Comparison of ENCODE assay signal across 8 mouse cellular contexts in the genomic region with DNA sequence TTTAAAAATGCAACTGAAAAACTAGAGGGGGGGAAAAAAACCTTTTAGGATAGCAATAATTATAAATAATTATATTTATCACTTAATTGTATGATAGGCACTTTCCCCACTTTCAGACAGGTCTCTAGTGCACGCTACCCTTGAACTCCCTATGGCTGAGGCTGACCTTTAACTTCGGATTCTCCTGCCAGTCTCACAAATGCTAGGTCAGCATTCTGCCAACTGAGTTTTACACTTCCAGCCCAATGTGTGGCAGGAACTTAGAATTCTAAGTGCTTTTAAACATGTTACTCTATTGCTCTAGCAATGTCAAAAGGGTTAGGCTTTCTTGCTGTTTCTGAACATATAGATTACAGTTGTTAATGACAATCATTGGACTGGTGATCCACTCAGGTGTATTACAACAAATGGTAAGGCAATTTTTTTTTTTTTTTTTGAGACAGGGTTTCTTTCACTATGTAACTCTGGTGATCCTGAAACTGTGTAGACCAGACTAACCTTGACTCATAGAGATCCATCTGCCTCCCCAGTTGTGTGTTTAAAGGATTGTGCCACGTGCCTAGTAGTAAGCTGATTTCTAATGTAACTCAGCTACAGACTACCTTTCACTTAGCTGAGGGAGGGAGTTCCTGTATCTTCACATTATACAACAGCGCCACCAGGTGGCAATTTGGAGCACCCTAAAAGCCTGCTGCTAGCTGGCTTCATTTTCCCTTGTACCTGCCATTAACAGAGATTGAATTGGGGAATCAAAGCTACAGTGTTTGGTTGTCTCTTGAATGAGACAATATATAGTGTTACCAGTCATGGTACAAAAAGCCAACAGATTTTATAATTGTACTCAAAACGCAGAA. TPM values are rescaled to one million over a fixed set of nuclear protein-coding genes. Genes with fewer than 3 reads are reported as not detected.
DNase-seq lines count a peak whose midpoint lies in the region; ATAC-seq and TF ChIP-seq lines count a peak whose summit lies in the region.

No protein-coding gene starts in this region.

- 43% methylated on average over 5 of the region's 5 CpGs for WGBS in heart, postnatal 0 days

- no peaks in the 10 kb centered on the region for H3K9me3 ChIP-seq in heart, postnatal 0 days (replicated peaks; ENCODE audit: control insufficient read depth, low read length)

- DNase-seq in MEL-GATA-1-ER (ENCODE audit: extremely low read depth, low read depth), result peak; percentile 55
- peak; percentile 89 for DNase-seq in heart, postnatal 0 days (ENCODE audit: low spot score)
- peak; percentile 67 to 84 for DNase-seq in layer of hippocampus, adult 2 months (ENCODE audit: low spot score in 2 of 2)
- peak; percentile 86 for DNase-seq in lung, postnatal 10 days
- peak; percentile 78 for DNase-seq in retina, postnatal 7 days (ENCODE audit: low read depth, low spot score)
- peak; percentile 49 for DNase-seq in yolk sac, embryonic 10.5 days (ENCODE audit: low spot score)

- H3K4me1 ChIP-seq in bone marrow macrophage, adult 2 months (ENCODE audit: control insufficient read depth, insufficient read depth, low read length), result peaks cover 10% of the 10 kb centered on the region
- peaks cover 8% of the 10 kb centered on the region; the same call in 1 of the 2 replicates for H3K4me1 ChIP-seq in heart, postnatal 0 days (ENCODE audit: control insufficient read depth, insufficient read depth)

- no peak overlapping the region for H3K27ac ChIP-seq in bone marrow macrophage, adult 2 months (ENCODE audit: insufficient read depth, low read depth, low read length)
- no peak overlapping the region for H3K27ac ChIP-seq in heart, postnatal 0 days (ENCODE audit: low read depth)
- H3K27ac ChIP-seq in layer of hippocampus, adult 2 months, result no peak overlapping the region; the same call in 1 of the 2 replicates

- ATAC-seq in erythroblast, adult 5-6 weeks (replicated peaks; ENCODE audit: low FRiP score, poor library complexity, severe bottlenecking), result peak; percentile 55; the same call in 1 of the 2 replicates
- peak; percentile 75 for ATAC-seq in heart, postnatal 0 days (ENCODE audit: insufficient read depth, low read depth)

- H3K36me3 ChIP-seq in heart, postnatal 0 days (replicated peaks; ENCODE audit: control insufficient read depth, insufficient read depth, low read length), result peaks cover 26% of the 10 kb centered on the region

- no peak overlapping the region for H3K4me2 ChIP-seq in heart, postnatal 0 days (ENCODE audit: low read depth, low read length)

- no peak overlapping the region for H3K9ac ChIP-seq in heart, postnatal 0 days (replicated peaks; ENCODE audit: low read depth, low read length)

- no peaks in the 10 kb centered on the region for H3K27me3 ChIP-seq in heart, postnatal 0 days (ENCODE audit: control insufficient read depth, insufficient read depth, low read length)

- 0 out of 2 replicates have a peak, but pooled peaks have one; percentile 20 for TF ChIP-seq CTCF in bone marrow macrophage, adult 2 months (IDR thresholded peaks at IDR 0.05; ENCODE audit: low read depth, low read length)
- peak; percentile 91 for TF ChIP-seq CTCF in heart, postnatal 0 days (IDR thresholded peaks at IDR 0.05; ENCODE audit: low read depth)
- peak; percentile 96 for TF ChIP-seq CTCF in layer of hippocampus, adult 2 months (conservative IDR thresholded peaks at IDR 0.05)

- H3K4me3 ChIP-seq in bone marrow macrophage, adult 2 months (ENCODE audit: insufficient read depth, low read length), result no peak overlapping the region
- no peak overlapping the region for H3K4me3 ChIP-seq in heart, postnatal 0 days (ENCODE audit: low read depth, low read length)
- H3K4me3 ChIP-seq in layer of hippocampus, adult 2 months, result no peak overlapping the region

- TF ChIP-seq POLR2A in bone marrow macrophage, adult 2 months (IDR thresholded peaks at IDR 0.05; ENCODE audit: borderline replicate concordance, low read depth, low read length), result no peak

- no peak for TF ChIP-seq EP300 in heart, postnatal 0 days (IDR thresholded peaks at IDR 0.05; ENCODE audit: low read depth)

RNA-seq across cellular contexts. Expression of gene Utp4, which starts 5.9 kb away (rescaled TPM):
- polyA plus RNA-seq in bone marrow macrophage, adult 2 months (2012; ENCODE audit: insufficient read depth, insufficient read length, missing spikeins), result 9.7 and 10.7 TPM in 2 replicates
- total RNA-seq in erythroblast, adult 5-6 weeks (2015; ENCODE audit: low replicate concordance), result 12.7 and 22.6 TPM in 2 replicates
- 5.4 and 9.1 TPM in 2 replicates for total RNA-seq in erythroblast, adult 5-6 weeks (2017; ENCODE audit: low replicate concordance)
- total RNA-seq in heart, postnatal 0 days (2014; rRNA removed; ENCODE audit: low replicate concordance), result 18.9 and 30.6 TPM in 2 replicates
- polyA plus RNA-seq in heart, postnatal 0 days (2015; fragmentation: Nextera tagmentation; extraction: Ambion mirVana), result 26.0 and 29.1 TPM in 2 replicates
- total RNA-seq in layer of hippocampus, adult 2 months (2021), result 10 to 100 TPM; 43.4 to 47.9 TPM

RNA-seq across cellular contexts. Expression of gene Has3, which starts 17.5 kb away (rescaled TPM):
- polyA plus RNA-seq in bone marrow macrophage, adult 2 months (2012; ENCODE audit: insufficient read depth, insufficient read length, missing spikeins), result not detected in 2 replicates
- not detected in 2 replicates for total RNA-seq in erythroblast, adult 5-6 weeks (2015; ENCODE audit: low replicate concordance)
- not detected in 2 replicates for total RNA-seq in erythroblast, adult 5-6 weeks (2017; ENCODE audit: low replicate concordance)
- total RNA-seq in heart, postnatal 0 days (2014; rRNA removed; ENCODE audit: low replicate concordance), result 2.5 and 4.6 TPM in 2 replicates
- polyA plus RNA-seq in heart, postnatal 0 days (2015; fragmentation: Nextera tagmentation; extraction: Ambion mirVana), result 0.11 and 0.14 TPM in 2 replicates
- total RNA-seq in layer of hippocampus, adult 2 months (2021), result 1 to 10 TPM; 1.3 to 1.9 TPM

RNA-seq across cellular contexts. Expression of gene Sntb2, which starts 48.0 kb away (rescaled TPM):
- polyA plus RNA-seq in bone marrow macrophage, adult 2 months (2012; ENCODE audit: insufficient read depth, insufficient read length, missing spikeins), result 11.4 and 13.7 TPM in 2 replicates
- 2.1 and 4.2 TPM in 2 replicates for total RNA-seq in erythroblast, adult 5-6 weeks (2015; ENCODE audit: low replicate concordance)
- total RNA-seq in erythroblast, adult 5-6 weeks (2017; ENCODE audit: low replicate concordance), result 1.7 and 2.9 TPM in 2 replicates
- total RNA-seq in heart, postnatal 0 days (2014; rRNA removed; ENCODE audit: low replicate concordance), result 19.2 and 21.2 TPM in 2 replicates
- polyA plus RNA-seq in heart, postnatal 0 days (2015; fragmentation: Nextera tagmentation; extraction: Ambion mirVana), result 8.5 and 9.5 TPM in 2 replicates
- total RNA-seq in layer of hippocampus, adult 2 months (2021), result 10 to 100 TPM; 24.8 to 24.9 TPM

Comparison
In these comparisons a context has a peak if more than half of its experiments do, and no peak if none do; other contexts are left out.
1. CTCF ChIP-seq: peak in every context shown above with its lines; median percentile 96 in layer of hippocampus, adult 2 months; 91 in heart, postnatal 0 days; 20 in bone marrow macrophage, adult 2 months.